Mouse (Mus musculus) myocyte (in vitro differentiated cells): ENCODE measurements around the gene Surf6.

Source experiments
- POLR2A ChIP-seq: IDR thresholded peaks from one replicate; pipeline ENCODE4 v1.6.1; 2011; ENCODE audit warnings: low read depth, mild to moderate bottlenecking, control low read depth, moderate library complexity; ENCODE audit not compliant: insufficient read length
- POLR2AphosphoS2 ChIP-seq: IDR thresholded peaks from one replicate; pipeline ENCODE4 v1.6.1; 2011; ENCODE audit warnings: low read depth, control low read depth; ENCODE audit not compliant: insufficient read length
- TCF12 ChIP-seq: IDR thresholded peaks from one replicate; pipeline ENCODE4 v1.6.1; 2011; ENCODE audit warnings: mild to moderate bottlenecking, control low read depth; ENCODE audit not compliant: poor library complexity, insufficient read depth, severe bottlenecking
- USF1 ChIP-seq: IDR thresholded peaks from one replicate; pipeline ENCODE4 v1.6.1; 2011; ENCODE audit warnings: low read depth, mild to moderate bottlenecking, control low read depth, moderate library complexity

- TF ChIP-seq POLR2A (no peak), TCF12 (no peak), USF1 (no peak), POLR2AphosphoS2 (no peak)
These were observed 6.8 kb downstream of the Surf6 start for GRCm38 (mm10) chr2:26895898-26896297.
